Mouse (Mus musculus) gastrocnemius, postnatal 36 days (tissue): ENCODE measurements around the gene Dlgap3. TPM values are rescaled to one million over a fixed set of nuclear protein-coding genes. Genes with fewer than 3 reads are reported as not detected.

Experiments
- DNase-seq, 2 experiments: peaks; one replicate each; pipeline ENCODE4 v3.0.0; 2022
- intact Hi-C: fragments of 180-260 bp; cut with DNase I; formaldehyde crosslinking; loops from one replicate; pipeline ENCODE4 v1.15.1; 2025
- long read RNA-seq, 2 experiments: library from polyadenylated mRNA; stranded (forward); transcript quantifications; one replicate each; pipeline ENCODE4 v2.0.0; 2021
- total RNA-seq, 2 experiments: library from RNA; stranded (reverse); gene quantifications; 2 replicates each; pipeline ENCODE4 v1.2.3; 2021

Dlgap3 gene
- total RNA-seq: under 1 TPM in 1 of 2 experiments, not detected in 1; 0.23 TPM
- long read RNA-seq, experiment 1: 0 reads
- long read RNA-seq, experiment 2: 0 reads

DNA sequence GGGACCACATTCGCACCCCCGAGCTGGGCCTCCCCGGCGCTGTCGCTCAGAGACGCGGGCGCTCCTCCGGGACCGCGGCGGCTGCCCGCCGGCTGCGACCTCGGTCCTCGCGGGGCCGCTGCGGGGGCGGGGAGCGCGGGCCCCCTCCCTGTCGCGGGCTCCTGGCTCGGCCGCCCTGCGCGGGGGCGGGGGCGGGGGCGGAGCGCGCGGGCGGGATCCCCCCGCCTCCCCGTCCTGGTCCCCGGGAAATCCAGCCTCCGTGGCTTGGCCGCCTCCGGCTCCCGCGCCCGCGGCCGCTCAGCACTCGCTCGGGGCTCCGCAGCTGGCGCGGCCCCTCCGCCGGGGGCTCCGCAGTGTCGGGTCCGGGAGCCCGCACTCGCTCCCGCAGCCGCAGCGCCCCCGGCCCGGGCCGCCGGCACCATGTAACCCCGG is at the start of gene Dlgap3:
TSS of gene Dlgap3 (plus strand) at position 291 of the 432 bp plus-strand sequence.
- no peak for DNase-seq
- intact Hi-C loops: no loop called here

DNA sequence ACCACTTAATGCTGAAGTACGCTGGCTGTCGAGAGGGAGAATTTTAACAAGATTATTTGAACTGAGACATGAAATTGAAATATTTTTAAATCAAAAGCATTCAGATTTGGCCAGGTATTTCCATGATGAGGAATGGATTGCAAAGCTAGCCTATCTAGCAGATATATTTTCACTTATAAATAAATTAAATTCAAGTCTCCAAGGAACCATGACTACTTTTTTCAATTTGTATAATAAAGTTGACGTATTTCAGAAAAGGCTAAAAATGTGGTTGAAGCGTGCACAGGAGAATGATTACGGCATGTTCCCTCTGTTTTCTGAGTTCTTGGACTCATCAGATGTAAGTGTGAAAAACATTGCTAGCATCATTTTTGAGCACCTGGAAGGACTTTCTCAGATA is 45.6 kb upstream of the Dlgap3 start, which contains the start of gene Tmem35b:
TSS of gene Tmem35b (plus strand) at position 301 of the 400 bp plus-strand sequence.
- intact Hi-C loops: no loop called here
- DNase-seq: no peak

DNA sequence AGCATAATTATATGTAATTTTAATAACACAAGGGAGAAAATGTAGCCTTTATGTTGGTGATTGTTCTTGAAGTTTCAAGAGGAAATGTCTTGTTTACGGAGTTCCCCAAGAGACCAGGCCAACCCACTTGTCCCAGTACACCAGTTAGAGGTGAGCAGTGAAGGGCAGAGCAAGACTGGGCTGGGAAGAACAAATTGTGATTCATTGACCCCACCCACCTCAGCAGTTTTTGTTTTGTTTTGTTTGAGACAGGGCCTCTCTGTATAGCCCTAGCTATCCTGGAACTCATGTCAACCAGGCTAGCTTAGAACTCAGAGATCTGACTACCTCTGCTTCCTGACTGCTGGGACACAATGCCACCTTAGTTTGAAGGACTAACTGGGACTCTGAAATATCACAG is 44.7 kb upstream of the Dlgap3 start:
- no peak for DNase-seq
- intact Hi-C loops: no loop called here

DNA sequence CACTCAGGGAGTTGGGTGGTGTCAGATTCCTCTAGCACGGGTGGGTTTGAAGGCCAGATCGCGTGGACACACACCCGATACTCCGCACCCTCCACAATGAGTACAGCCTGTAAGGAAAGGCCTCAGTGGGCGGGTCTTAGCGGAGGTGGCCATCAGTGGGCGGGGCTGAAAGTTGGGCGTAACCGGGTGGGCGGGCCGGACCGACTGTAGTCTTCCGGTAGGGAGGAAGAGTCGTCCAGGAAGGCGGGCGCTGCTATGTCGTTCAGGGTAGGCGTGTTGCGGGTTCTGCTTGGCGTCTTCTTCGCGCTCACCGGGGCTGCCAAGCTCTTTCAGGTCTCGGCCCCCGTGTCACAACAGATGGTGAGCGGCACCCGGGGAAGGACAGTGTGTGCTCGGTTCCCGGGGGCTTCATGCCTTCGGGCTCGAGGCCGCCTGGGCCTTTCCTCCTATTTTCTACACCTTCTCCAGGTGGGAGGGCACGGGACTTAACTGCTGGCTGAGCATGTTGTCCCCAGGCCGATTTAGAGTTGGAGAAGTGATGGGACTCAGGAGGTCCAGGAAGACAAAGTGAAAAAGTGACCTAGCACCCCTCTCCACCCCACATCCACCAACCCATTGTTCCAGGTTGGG is 43.1 kb upstream of the Dlgap3 start:
- intact Hi-C loops: no loop called here

DNA sequence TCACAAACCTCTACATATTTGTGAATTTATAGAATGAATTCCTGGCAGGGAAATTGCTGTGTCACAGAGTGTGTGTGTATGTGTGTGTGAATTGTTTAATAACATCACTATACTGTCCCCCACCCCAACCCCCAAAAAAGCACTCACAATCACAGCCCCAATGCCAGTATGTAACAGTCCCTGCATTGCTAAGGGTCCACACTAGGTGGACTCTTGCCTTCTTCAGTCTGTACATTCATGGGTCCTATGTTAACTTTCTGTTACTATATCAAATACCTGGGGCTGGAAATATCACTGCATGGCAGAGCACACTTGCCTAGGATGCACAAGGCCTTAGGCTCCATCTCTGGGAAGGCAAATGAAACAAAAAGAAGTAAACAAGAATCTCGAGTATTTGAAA is 34.3 kb upstream of the Dlgap3 start:
- intact Hi-C loops: no loop called here
- no peak for DNase-seq

More for the DNA sequence above, 43.1 kb upstream of the Dlgap3 start:
- peak; percentile 66 to 82 for DNase-seq

DNA sequence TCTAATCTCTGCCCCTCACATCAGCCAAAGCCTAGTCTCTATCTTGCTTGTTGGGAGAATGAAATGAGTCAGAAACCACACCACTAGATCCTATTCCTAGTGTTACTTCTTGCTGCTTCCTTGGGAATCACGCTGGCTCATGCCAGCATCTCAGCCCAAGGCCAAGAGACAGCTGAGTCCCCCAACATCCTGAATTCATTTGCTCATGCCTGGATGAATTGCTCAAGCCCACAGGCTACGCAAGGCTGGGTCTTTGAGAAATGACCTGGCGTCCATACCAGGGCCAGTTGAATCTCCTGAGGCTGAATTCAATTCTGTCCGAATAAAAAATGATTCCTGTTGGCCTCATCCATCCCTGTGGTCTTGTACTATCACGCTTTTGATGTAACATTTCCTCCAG is 31.4 kb upstream of the Dlgap3 start:
- intact Hi-C loops: no loop called here
- no peak for DNase-seq

DNA sequence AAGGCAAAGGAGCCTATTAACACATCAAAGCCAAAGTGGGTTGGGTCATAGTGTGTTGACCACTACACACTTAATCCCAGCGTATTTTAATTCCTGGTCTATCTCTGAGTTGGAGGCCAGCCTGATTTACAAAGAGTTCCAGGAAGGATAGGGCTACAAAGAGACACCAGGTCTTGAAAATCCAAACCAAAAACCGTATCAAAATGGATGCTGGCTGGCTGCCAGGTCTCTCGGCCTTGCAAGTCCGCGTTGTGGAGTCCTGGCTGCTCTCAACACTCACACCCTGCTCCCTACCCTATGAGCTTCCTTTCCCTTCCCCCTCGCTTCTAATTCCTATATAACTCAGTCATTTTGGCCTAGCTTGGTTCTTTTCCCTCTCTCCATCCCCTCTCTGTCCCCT is 30.5 kb upstream of the Dlgap3 start:
- intact Hi-C loops: no loop called here
- no peak for DNase-seq

DNA sequence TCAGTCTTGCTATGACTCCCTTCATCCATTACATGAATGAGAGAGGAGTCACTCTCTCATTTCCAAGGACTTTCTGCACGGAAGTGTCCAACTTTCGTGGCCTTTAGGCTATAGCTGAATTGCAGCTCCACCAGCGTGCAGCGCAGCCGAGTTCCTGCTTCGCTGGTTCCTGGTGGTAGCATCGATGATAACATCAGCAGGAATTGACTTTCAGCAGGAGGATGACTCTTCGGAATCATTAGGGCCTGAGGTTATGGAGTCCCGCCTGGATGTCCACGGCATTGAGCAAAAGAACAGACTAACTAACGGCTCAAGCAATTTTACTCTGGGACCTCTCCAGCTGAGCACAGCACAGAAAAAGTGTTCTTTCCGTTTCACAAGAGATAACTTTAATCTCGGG is 19.0 kb upstream of the Dlgap3 start:
- DNase-seq: no peak
- intact Hi-C loops: no loop called here

DNA sequence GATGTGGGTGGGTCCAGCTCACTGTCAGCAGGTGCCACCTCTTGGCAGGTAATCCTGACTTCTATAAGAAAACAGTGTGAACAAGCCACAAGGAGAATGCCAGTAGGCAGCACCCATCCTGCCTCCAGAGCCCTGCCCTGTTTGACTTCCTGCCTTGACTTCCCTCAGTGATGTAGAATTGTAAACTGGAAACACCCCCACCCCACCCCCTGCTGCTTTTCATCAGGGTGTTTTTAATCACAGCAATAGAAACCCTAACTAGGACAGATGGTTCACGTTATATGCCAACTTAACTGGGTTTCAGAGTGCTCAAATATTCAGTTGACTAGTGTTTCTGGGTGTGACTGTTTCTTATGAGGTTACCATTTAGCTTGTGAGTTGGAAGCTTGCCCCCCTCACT is 15.7 kb upstream of the Dlgap3 start:
- DNase-seq: no peak

DNA sequence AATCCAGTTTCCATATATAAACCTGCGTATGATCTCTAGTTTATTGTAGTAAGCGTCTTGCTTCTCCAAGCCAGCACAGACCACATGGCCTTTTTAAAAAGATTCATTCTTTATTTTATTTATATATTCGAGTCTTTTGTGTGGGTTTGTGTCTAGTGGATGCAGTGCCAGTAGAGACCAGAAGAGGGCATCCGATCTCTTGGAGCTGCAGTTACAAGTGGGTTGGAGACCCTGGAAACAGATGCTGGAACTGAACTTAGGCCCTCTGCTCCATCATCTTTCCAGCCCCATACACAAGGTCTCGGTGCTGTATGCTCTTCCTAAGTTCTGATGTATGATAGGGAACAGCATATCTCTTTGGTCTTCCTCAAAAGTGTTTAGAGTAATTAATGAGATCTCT is 13.2 kb upstream of the Dlgap3 start:
- intact Hi-C loops: no loop called here
- DNase-seq: no peak

More for the DNA sequence above, 15.7 kb upstream of the Dlgap3 start:
- intact Hi-C loops: no loop called here

DNA sequence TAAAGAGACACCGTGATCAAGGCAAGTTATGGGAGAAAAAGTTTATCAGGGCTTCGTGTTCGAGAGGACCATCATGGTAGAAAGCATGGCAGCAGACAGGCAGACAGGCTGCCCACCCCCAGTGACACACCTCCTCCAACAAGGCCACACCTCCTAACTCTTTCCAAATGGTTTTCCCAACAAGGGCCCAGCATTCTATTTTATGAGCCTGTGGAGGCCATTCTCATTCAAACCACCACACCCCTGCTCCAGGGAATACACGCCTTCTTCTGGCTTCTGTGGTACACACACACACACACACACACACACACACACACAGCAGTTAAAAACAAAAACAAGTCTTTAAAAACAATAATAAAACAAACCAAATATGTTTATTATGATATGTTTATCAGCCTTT is 11.3 kb upstream of the Dlgap3 start:
- DNase-seq: no peak
- intact Hi-C loops: no loop called here

DNA sequence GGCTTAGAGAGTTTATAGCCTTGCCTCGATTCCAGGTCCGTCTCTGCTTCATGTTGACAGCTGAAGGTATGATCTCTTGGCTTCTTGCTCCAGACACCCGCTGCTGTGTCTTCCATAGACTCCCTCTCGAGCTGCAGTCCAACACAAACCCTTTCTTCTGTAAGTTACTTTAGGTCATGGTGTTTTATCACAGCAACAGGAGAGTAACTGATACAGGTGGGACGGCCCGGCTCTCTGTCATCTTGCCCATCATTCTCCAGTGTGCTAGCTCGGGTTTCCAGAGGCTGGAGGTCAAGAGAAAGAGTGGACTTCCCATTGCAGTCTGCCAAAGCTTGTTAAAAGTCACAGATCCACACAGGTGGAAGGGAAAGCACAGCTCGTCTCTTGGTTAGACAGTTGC is 5.1 kb upstream of the Dlgap3 start:
- DNase-seq: no peak
- intact Hi-C loops: no loop called here

DNA sequence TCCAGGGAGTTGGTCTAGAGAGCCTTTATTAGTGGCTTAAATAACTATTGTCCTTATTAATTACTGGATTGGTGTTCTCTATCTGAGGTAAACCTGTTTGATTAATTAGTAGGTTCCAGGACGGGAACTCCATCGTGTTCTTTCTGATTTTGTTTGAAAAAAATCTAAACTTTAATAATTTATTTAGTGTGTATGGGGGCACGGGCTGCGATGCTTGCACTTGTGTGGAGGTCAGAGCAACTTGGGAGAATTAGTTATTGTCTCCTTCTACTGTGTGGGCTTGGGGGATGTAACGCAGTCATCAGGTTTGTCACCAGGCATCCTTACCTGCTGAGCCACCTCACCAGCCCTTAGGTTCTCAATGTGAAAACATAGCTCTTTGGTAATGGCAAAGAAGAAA is 1.9 kb upstream of the Dlgap3 start:
- DNase-seq: no peak
- intact Hi-C loops: no loop called here

DNA sequence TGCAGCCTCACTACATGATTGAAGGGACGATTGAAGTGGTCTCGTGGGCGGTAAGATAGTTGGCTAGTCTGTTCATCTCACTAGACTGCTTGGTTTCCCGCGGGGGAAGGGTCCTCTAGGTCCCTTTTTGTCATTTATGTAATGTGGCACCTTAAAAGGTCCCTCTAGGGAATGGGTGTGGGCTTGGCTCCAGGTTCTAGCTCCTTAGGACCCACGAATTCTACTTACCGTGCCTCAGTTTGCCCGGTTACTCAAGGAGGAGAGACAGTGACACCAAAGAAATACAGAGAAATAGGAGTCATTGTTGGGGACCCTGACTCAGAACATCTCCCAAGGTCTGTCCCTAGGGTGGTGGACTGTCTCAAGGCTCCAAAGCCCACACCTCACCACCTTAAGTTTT is 1.3 kb upstream of the Dlgap3 start:
- intact Hi-C loops: no loop called here
- no peak for DNase-seq

DNA sequence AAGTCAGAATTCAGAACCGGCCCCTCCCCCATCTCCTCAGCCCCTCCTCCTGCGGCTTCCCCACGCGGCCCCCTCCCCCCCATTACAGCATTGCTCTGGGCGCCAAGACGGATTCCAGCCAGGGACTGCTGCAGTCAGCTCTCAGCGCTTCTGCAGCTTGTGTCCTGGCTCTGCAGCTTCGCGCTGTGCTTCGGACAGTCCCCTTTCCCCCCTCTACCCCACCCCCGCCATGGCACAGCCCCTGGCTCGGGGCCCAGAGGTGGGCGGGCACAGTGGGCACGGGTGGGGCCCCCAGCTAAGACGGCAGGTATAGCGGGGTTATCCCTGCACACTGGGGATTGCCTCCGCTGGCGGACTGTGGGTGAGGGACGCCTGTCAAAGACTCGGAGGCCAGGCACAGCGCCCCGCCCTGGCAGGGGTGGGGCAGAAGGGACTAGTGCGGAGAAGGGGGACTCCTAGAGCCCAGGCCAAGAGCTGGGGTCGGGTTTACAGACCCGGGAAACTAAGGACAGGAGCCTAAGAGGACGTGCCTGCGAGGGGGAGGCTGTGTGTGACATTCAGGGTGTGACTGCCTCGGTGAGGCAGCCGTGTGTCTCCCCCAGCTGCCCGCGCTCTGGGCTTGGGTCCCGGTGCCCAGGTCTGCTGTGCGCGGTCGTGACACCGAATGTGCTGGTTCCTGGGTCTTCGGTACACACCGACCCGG is 642 bp upstream of the Dlgap3 start:
- intact Hi-C loops: no loop called here
- DNase-seq: no peak

DNA sequence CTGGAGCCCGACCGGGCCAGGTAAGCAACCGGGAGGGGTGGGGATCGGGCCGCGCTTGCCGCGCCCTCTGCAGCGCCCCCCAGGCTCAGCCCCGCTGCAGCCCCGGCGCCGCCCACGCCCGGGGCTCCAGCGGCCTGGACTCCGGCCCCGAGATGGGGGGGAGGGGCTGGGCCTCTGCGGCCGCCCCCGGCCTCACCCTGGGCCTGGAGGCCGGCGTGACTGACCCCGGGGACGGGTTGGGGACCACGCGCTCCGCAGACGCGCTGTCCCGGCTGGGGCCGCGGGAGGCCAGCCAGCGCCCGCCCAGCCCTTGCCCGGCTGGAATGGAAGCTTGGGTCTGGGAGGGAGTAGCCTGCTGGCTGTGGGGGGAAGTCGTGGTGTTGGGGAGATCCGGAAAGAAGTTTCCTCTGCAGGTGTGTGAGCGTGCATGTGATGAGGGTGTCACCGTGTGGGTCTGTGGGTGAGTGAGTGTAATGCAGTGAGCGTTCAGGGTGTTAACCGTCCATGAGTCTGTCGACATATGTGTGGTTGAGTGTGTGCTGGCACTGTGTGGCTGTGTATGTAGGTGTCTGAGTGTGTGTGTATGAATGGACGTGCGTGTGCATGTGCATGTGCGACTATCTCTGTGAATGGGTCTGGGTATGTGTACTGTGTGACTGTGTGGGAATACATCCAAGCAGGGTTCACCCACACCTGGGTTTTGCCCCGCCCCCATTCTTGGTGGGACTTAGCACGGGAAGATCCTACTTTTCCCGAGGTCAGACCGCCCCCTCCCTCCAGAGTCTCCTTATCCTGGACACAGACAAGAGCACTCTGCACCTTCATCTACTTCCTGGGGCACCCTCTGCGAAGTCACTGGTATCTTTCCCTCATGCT is 580 bp downstream of the Dlgap3 start:
- DNase-seq: no peak

DNA sequence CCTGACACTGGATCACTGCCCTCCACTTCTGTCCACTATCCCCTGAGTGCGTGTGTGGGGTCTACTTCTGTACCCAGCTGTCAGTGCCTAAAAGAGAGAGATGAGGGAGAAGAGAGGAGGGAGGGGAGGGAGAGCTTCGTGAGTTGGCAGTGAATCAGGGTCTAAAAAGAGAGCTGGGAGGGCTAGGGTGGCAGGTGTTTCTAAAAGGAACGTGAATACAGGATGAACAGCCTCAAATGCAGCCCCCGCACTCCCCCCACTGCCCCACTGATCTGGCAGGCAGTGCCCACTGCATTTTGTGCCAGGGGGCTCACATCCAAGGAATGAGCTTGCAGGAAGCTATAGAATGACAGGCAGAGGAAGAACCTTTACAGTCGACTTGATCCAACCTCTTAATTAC is 1.9 kb downstream of the Dlgap3 start:
- intact Hi-C loops: no loop called here

More for the DNA sequence above, 580 bp downstream of the Dlgap3 start:
- intact Hi-C loops: no loop called here

DNA sequence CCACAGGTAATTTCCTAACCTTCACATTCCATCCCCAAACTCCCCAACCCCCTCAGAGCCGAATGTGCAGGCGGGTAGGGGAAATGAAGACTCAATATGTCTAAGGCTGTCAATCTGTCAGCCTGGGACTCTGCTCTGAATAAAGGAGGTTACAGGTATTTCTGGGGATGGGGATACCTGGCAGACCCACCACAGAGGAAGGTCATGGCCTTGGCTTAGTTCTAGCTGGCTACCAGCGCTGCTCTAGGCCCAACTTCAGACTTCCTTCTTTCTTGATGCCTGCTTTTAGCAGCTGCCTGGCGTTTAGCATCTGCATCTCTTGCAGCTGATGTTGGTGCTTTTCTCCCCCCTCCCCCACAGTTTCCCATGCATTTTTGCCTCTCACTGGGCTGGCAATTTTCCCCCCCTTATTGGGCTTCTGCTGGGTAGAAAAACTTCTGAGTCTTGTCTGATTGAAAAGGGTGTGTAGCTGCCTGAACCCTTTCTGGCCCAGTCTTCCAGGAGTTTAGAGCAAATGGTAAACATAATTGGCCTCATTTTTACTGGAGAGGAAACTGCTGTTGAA is 2.4 kb downstream of the Dlgap3 start:
- no peak for DNase-seq
- intact Hi-C loops: no loop called here

More for the DNA sequence above, 1.9 kb downstream of the Dlgap3 start:
- DNase-seq: no peak

DNA sequence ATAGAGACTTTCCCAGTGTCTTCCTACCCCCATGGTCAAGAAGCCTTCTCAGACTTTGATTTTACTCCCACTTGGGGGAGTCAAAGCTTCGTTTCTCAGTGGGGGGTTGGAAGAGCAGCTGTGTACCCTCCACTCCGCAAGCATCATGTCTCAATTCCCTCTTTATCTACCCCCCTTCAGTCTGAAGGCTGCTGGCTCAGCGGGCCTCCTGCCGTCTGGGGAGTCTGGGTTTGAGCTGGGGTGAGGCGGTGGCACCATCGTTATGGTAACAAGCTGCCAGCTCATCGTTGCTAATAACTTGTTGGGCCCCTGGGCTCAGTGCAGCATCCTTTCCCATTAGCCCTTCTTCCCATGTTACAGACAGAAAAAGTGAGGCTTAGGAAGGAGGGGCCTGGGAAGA is 3.1 kb downstream of the Dlgap3 start:
- intact Hi-C loops: no loop called here
- DNase-seq: no peak

DNA sequence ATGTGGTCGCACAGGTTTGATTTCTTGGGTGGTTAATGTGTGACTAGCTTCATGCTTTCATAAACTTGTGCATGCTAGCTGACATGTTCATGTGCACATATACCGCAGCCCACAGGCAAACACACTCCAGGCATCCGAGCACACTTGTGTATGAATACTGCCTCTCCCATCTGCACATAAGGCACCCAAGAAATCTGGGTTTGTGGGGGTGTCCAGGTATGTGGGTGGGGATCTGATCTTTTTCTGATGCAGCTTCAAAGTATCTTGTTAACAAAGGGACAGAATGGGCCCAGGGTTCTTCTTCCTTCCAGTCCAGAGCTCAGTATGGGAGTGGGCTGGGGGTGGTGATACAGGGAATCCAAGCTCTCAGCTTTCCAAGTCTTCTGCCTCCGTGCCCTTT is 3.6 kb downstream of the Dlgap3 start:
- intact Hi-C loops: no loop called here
- no peak for DNase-seq

DNA sequence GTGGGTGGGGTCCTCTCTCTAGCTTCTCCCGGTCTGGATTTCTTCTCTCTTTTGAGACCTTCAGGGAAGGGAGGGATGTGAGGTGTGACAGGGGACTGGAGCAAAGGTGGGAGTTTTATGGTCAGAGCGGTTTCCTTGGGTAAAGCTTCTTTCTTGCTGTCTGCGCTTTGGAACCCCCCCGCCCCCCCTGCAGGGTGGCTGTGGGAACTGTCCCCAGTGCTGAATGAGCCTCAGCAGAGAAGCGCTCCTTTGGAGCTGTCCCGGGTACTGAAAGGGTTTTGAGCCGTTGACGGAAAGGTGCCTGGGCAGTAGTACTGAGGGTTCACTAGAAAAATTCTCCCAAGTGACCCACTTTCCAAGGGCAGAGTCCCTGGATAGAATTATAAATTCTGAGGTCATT is 4.5 kb downstream of the Dlgap3 start:
- intact Hi-C loops: no loop called here
- DNase-seq: peak in 1 of 2 experiments; percentile 20
